Mouse (Mus musculus) thymus, postnatal 14 days (tissue): ENCODE results near the gene Kdm4d.
"Not testable (repeated sequence)": the region's sequence is repeated elsewhere in the genome, so short reads cannot be mapped to it uniquely, and the experiment has no call there.

Source experiments
- DNase-seq: peaks from one replicate; pipeline ENCODE4 v3.0.0; 2021

The Kdm4d gene

DNA sequence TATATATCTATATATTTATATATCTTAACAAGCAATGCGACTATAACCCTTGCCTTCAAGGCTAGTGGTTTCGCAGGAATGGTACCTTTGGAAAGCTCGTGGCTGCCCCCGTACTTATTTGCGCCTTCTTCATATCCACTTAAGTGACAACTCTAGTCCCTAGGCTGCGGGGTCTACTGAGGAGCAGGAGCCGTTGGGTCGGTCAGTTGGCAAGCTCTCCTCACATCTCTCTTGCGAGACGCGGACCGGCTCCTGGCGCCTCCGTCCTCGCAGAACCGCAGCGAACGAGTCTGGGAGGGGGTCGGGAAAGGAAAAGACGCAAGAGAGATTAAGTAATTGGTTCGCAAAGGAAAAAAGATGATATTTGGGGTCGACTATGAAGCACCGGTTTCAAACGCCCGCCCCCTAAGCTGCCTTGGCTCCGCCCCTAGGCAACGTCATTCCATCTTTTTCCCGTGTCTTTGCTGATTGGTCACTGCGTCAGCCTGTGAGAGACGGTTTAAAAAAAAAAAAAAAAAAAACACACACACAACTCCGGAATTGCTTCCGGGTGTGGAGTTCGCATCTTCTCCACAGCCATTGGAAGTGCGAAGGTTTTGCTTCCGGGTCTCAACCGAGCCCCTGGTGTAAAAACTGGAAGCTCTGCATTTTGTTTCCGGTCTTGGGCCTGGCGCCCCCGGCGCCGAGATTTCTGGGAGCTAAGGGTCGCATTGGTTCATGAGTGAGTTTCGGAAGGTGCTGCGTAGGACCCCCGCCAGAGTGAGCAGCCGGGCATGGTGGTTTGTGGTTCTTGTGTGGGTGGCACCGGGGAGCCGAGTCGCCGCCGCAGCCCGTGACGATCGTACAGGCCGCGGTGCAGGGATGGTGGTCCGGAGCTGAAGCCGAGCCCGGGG lies at the start of gene Kdm4d, which contains the start of gene Cwc15:
Gene Kdm4d, minus strand, starts transcription at position 460 of the 893 bp plus-strand sequence.
Gene Cwc15, plus strand, starts transcription at position 595 of the 893 bp plus-strand sequence.
- peak; percentile 95 for DNase-seq

DNA sequence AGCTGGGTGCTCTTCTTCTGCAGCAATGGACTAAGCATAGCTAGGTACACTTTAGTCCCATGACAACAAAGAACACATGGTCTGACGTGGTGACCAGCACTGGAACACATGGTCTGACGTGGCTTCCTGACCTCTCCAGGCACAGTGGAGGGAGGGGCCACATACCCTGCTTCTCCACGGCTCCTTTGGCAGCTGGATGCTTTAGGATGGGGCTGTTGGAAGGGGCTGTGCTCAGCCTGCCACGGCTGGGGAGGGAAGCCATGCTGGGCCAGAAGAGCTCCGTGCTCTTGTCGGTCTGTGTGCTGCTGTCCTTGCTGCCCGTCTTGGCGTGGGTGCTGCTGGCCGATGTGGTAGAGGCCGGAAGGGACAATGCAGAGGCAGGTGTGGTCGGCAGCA lies 48.1 kb upstream of the Kdm4d start:
- DNase-seq: no peak

DNA sequence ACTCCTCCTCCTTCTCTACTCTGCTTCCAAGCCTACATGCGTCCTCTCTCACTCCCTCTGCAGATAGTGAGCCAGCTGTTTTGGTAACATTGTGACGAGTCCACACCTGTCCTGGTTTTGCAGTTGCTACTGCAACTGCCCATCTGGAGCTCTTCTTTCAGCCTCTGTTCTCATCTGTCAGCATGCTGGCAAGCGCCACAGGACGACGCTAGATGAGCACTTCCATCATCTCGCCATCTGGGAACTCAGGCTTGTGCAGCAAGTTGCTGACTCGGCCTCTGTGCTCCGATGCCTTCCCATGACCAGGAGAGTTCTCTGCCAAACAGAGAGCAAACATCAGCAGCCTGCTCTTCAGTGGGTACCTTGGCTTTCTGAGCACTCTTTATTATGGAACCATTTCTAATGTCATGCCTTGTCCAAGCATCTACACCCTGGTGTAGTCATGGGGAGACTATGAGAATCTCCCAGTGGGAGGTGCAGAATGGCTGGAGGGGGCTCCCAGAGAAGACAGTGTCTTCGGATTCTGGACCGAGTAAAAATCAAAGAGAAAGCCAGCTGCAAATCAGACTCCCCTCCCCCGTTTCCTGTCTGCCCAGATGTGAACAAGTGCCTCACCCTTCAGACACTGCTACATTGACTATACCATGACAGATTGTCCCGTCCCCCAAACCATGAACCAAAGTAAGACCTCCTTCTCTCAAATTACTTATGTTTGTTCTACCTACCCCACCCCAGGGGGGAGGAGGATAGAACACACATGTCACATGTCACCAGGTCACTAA lies 47.5 kb upstream of the Kdm4d start:
- peak; percentile 54 for DNase-seq

DNA sequence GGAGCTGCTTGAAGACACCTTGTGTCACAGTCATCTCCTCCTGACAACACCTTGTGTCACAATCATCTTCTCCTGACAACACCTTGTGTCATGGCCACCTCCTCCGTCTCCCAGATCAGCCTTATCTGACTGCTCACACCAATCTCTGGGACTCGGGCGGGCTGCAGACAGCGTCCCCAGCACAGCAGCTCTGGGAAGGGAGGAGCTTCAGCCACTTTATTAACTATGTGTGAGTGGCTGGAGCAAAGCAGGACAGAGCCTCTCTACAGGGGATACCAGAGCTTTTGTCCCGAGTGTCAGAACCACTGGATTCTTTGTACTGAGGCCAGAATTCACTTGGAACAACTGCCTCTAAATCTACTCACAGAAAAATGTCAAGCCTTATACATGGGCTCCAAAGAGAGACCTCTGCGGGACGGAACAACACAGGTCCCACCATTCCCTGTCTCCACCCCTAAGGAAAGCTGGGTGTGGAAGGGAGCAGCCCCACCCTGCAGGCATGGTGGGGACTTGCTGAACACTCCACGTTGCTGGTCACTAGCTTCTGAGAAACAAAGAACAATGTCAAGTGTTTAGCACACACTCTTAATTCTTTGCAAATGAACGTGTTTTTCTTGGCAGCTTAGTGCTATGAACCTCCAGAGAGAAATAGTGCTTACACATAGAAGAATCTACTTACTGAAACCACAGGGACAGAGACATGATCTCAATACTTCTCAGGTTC lies 43.9 kb upstream of the Kdm4d start:
- DNase-seq: no peak

DNA sequence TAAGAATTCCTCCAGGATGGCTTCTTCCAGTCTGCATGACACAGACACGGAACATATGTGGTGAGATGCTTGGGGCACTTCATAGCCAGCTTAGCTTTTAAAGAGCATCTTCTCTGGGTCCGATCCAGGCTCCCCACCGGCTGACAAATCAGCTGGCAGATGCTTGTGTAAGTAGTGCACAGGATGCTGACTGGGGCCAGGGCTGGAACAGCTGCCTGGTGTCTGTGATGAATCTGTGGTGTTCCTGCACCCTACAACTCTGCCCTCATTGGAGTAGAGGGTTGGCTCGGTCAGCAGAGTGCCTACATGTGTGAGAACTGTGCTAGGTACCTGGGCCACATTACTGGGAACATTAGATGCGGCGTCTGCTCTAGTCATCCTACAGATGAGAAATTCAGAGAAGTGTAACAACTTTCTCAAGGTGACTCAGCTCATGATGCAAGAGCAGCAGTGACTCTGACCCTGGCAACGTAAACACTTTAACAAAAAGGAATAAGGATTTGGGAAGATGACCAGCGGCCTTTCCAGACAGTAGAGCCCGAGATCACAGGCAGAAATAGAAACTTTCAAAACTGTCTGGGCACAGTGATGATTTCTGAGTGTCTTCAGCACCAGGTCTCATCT lies 34.7 kb upstream of the Kdm4d start:
- no peak for DNase-seq

DNA sequence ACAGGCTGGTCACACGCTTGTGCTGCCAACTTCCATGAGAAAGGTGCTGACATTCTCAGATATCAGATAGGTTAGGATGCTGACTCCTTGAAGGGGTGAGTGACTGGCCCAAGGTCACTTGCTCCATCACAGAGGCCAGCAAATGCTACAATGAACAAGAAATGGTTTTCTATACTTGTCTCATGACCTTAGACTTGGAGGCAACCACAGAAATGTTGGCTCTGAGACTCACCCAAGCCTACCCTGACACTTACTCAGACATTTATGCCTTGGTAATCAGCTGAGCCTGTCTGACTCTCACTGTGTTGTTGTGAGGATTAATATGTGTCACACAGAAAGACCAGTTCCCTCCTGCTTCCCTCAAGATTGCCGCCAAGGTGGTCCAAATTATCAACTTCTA lies 33.4 kb upstream of the Kdm4d start:
- no peak for DNase-seq

DNA sequence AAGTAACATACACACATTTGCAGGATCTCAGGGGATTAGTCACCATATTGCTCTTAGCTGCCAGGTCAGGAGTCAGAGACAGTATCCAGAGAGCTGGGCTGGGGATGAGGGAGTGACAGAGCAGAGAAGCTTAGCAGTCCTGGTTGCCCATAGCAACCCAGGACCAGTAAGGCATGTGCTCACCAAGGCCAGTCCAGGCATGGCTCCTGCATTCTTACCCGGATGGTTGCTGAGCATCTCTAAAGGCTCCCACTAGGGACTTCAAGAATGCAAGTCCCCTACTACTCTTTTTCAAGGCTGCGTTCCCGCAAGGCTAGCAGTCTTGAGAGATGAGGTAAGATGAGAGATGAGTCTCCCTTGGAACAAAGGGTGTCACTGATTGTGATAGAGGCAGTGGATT lies 32.0 kb upstream of the Kdm4d start:
- DNase-seq: no peak

DNA sequence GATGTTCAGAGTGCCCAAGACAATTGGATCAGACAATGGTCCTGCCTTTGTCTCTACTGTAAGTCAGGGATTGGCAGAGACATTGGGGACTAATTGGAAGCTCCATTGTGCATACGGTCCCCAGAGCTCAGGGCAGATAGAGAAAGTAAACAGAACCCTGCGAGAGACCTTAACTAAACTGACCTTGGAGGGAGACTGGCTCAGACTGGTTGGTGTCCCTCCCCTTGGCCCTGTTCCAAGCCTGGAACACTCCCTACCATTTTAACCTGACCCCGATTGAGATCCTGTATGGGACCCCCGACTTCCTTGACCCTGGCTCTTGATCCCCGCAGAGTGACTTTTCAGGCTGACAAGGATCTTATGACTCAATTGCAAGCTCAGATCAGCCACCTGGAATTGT lies 29.7 kb upstream of the Kdm4d start:
- DNase-seq: no peak

DNA sequence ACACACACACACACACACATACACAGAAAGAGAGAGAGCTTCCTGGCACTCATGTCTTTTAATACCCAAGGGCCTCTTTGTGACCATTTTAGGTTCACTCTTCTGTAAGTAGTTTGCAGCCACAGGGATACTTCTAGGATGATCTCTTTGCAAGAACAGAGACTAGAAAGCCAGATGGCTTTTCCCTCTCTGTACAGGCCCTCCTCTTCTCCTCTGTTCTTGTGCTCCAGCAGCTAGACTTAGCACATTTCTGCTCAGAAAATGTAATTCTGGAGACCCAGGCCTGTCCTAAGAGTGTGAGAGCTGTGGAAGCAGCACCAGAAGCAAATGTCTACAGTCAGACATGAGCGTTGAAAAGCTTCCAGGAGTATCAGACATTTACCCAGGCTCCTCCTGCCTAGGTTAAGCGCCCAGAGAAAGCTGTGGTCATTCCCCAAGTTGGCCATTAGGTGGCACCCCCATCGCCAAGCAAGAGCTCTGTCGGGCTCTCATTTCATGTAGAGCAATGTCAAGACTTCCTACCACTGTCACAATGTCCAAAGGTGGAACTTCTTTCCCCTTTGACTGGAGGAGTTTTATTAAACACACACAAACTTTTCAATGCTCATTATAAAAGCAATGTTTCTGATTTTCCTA lies 23.2 kb upstream of the Kdm4d start:
- DNase-seq: peak; percentile 77

DNA sequence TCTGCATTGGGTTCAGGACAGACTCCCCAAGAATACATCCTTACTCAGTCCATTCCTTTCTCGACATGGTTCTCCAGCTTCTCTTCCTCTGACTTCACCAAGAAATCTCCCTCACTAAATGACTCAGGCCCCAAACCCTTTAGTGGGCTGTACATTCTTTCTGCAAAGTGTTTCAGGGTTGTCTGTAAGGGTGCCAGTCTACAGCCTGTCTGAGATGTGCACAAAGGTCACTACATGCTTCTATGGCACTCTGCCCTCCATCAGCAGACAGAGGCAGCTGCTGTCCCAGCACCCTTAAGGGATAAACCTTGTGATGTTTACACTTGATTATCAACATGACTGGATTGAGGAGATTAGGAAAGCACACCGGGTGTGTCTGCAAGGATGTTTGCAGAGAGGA lies 21.4 kb upstream of the Kdm4d start:
- no peak for DNase-seq

DNA sequence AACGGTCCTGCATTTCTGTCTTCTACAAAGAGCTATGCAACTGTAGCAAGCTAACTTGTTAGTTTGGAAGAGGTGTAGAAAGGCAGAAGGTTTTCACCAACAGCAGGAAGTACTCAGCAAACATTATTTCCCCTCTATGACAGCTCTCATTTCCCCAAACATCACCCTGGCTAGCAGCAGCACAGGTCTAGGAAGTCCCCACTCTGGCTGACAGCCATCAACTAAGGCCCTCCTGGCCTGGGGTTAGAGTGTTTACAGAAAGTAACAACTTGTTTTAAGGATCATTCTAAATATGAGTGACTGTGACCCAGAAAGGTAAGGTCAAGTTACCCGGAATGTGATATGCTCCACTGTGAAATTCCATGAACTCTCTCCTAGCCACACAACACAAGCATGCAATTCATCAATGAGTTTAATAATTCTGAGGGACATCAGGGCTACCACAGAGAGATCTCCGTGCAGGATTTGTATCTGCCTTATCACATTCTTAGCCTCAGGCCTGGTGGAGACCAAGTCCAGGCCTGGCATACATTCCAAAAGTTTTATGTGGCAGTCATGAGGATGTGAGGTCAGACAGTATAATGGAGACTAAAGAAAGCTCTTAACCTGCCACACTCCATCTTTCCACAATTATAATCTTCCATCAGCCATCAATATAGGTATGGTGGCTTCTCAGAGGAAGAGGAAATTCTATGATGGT lies 20.8 kb upstream of the Kdm4d start:
- no peak for DNase-seq

DNA sequence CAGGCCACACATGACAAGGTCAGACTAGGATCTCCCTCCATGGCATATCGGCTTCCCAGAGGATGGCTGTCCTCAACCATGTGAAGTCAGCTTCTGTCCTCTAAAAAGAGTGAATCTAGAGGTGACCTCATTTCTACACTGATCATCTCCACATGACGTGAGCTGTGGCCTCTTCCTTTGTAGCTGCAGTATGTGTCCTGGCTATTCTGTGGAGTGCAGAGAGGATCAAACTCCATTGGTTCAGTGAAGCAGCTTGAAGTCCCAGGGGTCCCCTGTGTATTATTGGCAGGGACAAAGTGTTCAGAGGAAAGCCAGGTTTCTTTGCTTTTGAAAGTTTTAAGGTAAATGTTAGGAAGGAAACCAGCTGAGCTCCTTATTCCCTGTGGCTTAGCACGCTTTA lies 17.8 kb upstream of the Kdm4d start:
- no peak for DNase-seq

DNA sequence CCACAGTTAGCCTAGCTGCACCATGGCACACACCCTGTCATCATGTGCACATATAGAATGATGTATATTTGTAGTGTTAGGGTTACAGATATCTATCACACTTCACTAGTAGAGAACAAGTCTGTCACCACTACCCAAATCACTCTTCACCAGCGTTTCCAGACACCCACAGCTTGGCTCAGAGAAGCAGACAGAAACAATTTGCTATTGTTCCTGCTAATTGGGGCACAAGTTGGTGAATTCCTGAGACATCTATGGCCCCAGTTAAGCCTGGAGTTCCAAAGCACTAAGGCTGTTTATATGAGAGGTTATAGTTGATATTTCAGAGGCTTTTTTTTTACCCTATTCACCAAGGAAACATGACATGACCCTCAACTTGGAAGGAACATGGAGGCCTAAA lies 17.0 kb upstream of the Kdm4d start:
- DNase-seq: no peak

DNA sequence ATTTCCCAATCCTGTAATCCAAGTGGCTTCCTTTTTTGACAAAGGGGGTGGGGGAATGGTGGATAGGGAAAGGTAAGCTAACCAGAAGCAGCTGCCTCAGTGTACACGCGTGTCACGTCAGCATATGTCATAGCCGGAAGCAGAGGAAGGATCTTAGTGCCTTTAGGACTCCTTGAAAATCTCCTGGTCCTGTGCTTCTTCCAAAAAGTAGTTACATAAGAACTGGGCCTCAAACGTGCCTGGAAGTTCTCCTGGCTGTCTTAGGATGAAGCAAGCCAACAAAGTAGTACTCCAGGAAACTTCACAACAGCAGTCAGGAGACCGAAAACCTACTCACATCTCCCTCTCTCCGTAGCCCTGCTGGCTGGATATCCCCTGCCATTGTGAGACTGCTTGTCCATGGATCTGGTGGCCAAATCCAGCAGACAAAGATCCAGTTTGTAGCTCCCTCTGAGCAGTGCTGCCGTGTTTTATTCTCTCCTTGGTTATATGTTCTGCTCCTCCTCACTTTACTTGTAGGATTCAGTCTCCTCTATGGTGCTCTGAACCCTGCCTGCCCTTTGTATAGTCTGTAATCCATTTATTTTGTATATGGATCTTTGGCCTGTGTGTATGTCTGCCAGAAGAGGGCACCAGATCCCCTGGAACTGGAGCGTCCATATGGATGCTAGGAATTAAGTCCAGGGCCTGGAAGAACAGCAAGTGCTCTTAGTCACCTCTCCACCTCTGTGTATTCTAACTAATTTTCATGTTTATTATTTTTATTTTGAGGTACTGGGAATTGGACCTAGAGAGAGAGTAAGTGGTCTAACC lies 12.6 kb upstream of the Kdm4d start:
- DNase-seq: no peak

DNA sequence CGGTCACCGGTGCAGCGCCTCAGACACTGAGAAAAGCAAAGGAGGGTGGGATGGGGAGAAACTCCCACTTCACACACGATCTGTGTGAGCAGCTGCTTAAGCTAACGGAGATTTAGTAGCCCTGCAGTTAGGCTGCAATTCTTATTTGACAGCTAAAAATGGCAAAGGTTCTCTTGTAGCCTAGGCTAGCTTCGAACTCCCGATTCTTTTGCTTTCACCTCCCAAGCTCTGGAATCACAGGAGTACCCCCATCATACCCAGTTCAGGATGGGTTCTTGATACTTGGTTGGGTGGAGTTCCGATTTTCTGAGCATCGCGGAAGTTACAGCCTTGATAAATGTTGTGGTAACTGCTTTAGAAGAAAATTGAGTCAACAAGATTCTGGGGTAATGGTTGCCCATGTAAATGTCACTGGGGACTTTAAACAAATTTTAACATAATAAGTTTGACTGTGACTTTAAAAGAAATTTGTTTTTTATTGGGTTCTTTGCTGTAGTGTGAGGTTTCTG lies 688 bp upstream of the Kdm4d start:
- DNase-seq: no peak

DNA sequence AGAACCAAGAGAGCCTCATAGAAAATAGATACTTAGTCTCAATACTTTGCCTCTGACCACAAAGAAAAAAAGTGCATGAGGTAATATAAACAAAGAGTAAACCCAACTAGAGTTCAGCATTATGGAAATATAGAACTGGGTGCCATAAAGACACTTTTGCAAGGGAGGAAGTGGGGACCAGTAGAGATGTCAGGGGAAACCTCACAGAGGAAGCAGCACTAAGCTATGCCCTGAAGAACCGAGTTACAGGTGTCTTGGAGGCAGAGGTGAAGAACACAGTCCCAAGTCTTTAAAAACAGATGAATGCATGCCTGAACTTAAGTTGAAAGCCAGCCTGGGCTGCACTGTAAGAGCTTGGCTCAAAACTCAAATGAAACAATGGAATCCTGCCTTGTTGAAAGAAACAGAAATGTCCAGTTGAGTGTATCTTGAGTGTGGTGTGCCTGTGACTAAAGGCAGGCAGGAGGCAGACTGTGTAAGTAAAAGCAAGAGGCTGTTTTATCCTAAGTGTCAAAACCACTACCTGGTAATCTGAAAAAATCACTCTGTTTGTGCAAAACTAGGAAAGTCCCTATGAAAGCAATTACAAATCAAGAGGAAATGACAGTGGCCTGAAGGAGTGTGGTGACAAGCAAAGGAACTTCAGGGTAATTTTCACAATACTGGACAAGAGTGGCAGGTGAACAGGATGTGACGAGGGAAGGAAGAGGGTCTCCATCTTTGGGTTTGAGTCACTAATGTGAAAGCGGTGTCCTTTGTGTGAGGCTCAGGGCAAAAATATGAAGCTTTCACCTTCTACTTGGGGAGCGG lies 1.2 kb downstream of the Kdm4d start:
- peak; percentile 19 for DNase-seq

DNA sequence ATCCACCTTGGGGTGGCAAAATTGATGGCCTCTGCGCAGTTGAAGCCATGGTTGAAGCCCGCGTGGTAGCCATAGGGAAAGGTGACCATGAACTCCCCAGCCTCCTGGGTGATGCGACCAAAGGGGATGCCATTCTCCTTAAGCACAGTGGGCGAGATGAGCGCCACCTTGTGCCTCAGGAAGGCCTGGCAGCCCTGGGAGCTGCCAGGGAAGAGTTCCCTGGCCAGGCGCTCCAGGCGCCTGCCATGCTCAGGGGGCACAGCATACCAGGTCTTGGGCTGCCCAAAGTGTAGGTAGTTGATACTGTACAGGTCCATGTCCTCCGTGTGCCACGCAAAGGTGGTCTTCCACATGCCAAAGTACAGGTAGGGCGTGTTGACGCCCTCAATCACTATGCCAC lies 36.6 kb downstream of the Kdm4d start:
- not testable (repeated sequence) for DNase-seq

DNA sequence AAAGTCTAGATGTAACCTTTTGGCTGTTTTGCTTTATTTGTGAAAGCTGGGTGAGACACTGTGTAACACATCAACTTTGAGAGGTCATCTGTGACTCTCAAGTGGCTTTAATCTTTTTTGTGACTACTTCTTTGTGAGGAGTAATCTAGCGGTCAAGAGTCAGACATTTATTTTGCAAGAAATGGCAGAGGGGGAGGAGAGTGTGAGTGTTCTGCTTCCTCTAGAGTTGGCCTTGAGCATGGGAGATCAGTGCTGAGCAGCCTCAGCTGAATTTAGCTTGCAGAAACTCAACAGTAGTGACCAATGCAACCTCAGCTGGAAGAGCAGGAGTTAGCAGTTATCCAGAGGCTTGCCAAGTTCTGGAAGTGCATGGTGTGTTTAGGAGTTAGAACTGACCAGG lies 37.7 kb downstream of the Kdm4d start:
- DNase-seq: not testable (repeated sequence)

DNA sequence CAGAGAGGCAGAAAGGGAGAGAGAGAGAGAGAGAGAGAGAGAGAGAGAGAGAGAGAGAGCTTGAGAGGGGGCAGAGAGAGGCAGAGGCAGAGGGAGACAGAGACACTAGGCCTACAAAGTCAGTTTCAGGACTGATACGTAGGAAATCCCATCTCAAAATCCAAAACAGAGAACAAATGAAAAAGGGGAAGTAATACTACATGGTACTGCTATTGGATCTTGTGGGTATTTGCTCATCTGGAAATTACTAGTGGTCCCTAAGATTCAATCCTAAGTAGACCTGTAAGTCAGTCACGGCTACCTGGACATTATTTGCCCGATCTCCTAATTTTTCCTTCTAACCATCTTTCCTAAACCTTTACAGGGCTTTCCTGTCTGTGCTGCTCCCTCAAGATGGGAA lies 44.0 kb downstream of the Kdm4d start:
- no peak for DNase-seq

DNA sequence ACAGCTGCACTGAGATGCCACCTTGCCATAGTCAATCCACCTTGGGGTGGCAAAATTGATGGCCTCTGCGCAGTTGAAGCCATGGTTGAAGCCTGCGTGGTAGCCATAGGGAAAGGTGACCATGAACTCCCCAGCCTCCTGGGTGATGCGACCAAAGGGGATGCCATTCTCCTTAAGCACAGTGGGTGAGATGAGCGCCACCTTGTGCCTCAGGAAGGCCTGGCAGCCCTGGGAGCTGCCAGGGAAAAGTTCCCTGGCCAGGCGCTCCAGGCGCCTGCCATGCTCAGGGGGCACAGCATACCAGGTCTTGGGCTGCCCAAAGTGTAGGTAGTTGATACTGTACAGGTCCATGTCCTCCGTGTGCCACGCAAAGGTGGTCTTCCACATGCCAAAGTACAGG lies 49.2 kb downstream of the Kdm4d start:
- peak; percentile 7 for DNase-seq
